Mouse (Mus musculus) spleen, postnatal 36 days (tissue): Measurements from ENCODE around the gene Ifnl3.
"Not testable (repeated sequence)": the region's sequence is repeated elsewhere in the genome, so short reads cannot be mapped to it uniquely, and the experiment has no call there.

Experiments
- DNase-seq, 2 experiments: peaks; one replicate each; pipeline ENCODE4 v3.0.0; 2022; ENCODE audit warnings: low spot score in 2 of 2, mixed read lengths in 1 of 2

The Ifnl3 gene

DNA sequence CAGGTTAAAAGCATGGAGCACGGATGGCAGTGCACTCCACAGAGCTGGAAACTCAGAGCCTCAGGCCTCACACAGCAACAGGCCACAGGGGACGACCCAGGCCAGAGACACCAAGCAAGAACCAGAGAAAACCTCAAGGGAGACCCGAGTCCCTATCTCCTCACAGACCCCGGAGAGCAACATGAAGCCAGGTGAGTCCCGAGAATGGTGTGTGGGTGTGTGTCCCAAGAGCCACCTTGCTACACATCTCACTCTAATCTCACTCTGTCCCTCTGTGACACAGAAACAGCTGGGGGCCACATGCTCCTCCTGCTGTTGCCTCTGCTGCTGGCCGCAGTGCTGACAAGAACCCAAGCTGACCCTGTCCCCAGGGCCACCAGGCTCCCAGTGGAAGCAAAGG lies at the start of gene Ifnl3:
Gene Ifnl3, plus strand, starts transcription at position 301 of the 400 bp plus-strand sequence.
- not testable (repeated sequence) for DNase-seq

DNA sequence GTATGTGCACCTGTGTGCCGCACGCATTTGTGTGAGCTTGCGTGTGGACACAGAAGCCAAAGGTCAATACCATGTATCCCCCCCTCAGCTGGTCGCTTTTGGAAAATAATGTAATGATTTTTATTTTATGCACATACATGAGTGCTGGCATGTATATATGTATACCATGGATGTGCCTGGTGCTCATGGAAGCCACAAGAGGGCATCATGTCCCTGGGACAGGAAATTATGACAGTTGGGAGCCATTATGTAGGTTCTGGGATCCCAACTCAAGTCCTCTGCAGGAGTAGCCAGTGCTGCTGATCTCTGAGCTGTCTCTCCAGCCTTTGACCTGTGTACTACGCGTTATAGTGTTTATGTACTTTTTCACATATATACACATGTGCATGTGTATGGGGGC lies 46.4 kb upstream of the Ifnl3 start:
- no peak for DNase-seq

DNA sequence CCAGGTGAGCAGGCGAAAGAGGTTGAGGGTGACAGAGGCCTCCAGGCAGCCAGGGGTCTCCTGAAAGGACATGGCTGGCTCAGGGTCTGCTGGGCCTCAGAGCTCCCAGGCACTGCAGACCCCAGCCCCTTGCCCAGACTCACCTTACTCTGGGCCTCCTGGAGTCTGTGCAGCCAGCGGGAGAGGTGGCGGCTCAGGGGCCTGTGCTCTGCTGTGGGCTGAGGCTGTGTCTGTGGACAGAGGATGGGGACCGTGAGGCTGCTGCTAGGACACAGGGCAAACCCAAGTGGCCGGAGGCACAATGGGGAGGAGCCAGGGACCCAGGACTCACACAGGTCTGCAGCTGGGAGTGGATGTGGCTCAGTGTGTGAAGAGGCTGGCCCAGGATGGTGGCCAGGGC lies 45.3 kb upstream of the Ifnl3 start:
- DNase-seq: no peak

DNA sequence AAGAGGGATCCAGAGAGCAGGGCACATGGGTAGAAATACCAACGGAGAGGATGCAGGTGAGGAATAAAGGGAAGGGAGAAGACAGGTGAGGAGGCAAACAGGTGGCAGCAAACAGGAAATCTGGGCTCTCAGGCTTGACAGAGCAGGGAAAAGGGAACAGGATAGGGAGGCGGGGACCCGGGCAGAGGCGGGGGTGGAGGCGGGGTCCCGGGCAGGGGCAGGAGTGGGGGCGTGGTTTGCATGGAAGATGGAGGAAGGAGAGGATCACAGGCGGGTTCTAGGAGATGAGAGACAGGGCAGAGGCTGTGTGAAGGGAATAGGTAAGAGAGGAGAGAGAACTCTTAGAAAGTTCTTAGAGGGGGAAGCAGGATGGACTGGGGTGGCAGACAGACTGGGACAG lies 43.8 kb upstream of the Ifnl3 start:
- no peak for DNase-seq

DNA sequence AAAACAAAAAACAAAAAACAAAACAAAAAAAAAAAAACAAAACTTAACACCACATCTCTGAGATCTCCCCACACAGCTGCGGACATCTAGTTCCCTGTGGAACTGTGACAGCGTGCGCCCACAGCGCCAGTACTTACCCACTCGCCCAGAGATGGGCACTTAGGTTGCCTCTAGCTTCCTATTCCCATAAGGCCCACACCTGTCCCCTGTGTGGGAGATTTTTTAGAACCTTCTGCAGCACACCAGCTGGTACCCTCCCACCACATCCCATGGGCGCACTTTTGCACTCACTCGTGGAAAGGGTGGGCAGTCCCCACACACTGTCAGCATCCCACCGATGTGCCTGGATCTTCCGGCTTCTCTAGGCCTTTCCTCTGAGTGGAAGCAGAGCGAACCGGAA lies 39.8 kb upstream of the Ifnl3 start:
- DNase-seq: no peak

DNA sequence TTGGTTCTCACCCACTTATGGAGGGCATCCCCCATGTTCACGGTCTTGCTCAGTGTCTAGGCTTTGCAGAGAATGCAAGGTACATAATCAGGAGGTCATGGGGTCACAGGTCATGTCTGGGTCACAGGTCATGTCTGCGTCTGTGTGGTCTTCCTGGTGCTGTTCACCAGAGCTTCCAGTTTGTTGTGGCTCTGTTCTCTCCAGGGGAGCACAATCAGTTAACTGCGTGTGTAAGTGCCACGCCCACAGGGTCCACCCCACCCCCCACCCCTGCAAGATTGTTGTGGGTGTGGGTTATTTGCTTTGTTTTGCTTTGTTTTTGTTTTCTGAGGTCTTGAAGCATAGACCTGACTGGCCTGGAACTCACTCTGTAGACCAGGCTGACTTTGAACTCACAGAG lies 38.4 kb upstream of the Ifnl3 start:
- DNase-seq: no peak

DNA sequence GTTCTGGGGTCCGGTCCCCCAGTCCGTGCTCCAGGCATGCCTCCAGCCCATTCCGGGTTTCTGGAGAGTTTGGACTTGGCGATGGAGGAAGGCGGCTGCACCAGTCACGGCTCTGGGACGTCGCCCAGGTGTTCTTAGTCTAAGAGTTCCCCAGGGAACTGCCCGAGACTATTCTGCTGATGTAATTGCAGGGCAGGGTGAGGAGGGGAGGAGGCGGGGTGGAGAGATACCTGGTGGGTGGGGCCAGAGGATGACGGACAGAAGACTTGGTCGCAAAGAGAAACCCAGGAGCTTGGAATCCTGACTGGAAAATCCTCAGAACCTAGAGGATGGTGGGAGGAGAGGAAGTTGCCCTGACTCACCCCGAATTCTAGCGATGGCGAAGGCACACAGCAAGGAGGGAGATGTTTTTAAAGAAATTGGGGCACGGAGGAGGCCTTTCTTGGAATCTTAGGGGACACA lies 34.6 kb upstream of the Ifnl3 start:
- DNase-seq: no peak

DNA sequence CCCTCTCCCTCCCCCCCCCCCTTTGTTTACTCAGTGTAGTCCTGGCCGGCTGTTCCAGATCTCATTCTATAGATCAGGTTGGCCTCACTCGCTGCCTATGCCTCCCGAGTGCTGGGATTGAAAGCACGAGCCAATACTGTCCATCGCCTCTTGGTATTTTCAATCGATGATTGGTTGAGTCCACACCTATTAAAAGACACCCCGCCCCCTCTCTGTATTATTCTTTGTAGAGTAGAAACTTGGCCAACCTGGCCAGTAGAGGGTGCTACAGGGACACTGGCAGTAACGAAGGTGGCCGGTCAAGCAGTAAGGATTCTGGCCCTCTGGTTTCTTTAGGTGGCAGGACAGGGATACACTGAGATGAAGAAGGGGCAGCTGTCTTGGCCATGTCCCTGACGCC lies 32.2 kb upstream of the Ifnl3 start:
- DNase-seq: peak; percentile 56 to 62

DNA sequence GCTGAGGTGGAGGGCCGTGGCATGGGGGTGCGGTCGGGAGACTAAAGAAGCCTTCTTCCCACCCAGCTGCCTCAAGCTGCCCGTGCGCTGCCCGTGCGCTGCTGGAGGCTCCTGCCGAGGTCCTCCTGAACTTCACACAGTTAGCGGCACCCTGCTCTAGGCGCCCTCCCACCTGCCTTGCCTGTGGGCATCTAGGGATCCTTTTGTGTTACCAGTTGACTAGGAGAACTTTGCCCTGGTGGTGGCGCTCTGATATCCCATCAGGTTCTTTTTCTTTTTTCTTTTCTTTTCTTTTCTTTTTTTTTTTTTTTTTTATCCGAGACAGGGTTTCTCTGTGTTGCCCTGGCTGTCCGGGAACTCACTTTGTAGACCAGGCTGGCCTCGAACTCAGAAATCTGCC lies 31.7 kb upstream of the Ifnl3 start:
- DNase-seq: no peak

DNA sequence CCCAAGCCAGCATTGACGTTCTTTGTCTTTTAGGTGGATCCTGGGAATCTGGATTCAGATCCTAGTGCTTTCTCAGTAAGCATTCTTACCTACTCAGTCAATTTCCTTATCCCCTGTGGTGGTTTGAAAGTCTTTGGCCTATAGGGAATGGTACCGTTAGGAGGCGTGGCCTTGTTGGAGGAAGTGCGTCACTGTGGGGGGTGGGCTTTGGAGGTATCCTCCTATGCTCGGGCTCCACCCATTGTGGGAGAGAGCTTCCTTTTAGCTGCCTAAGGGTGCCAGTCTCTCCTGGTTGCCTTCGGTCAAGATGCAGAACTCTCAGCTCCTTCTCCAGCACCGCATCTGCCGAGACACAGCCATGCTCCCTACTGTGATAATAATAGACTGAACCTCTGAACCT lies 30.3 kb upstream of the Ifnl3 start:
- no peak for DNase-seq

DNA sequence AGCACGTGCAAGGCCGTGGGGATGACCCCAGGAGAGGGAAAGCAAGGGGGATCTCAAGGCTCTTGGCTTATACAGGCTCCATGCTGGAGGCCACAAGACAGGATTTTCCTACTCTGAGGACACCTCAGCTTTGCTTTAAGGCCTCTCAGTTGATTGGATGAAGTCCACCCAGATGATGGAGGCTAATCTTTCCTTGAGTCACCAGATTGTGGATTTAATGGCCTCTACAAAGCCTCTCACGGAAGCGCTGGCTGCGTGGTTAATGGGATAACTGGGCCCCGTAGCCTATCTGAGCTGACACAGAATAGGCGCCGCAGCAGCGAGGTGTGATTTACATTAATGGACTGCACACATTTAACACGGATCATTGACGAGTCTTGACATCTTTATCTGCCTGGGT lies 27.2 kb upstream of the Ifnl3 start:
- no peak for DNase-seq

DNA sequence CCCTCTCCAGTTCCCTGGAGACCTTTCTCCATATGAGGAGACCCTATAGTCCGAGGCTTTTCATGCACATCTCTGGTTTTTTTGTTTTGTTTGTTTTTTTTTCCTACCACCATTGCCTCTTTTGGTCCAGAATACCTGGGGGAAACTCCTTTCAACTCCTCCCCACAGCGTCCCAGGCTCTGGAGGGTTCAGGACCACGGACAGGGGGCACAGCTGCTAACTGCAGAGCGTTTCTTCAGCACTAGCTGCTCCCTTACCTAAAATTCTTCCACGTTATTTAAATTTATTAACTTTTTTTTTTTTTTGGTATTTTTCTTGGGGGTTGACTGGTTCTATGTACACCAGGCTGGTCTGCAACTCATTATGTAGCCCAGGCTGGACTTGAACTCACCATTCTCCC lies 17.1 kb upstream of the Ifnl3 start:
- no peak for DNase-seq

DNA sequence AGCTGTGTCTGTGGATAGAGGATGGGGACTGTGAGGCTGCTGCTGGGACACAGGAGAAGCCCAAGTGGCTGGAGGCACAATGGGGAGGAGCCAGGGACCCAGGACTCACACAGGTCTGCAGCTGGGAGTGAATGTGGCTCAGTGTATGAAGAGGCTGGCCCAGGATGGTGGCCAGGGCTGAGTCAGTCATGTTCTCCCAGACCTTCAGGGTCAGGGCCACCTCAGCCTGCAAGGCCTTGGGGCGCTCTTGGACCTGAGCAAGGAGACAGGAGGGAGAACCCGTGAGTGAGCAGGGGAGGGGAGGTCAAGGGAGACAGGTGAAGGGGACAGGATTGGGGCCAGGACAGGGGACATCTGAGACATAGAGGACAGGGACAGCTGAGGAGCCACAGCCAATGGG lies 13.5 kb upstream of the Ifnl3 start:
- DNase-seq: not testable (repeated sequence)

DNA sequence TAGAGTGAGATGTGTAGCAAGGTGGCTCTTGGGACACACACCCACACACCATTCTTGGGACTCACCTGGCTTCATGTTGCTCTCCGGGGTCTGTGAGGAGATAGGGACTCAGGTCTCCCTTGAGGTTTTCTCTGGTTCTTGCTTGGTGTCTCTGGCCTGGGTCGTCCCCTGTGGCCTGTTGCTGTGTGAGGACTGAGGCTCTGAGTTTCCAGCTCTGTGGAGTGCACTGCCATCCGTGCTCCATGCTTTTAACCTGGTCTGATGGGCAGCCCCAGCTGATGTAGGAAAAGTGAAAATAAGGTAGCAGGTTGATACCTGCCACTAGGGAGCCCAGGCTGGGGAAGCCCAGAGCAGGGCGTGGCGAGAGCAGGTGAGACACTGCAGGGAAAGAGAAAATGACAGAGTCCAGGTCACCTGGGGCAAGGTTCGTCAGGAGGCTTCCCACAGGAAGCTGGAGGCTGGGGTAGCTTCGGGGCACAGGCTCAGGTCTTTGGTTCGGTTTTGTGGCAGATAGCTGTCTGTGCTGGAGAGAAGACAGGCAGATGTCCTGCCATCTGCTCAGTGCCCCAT lies 12.1 kb upstream of the Ifnl3 start, which contains the start of gene Ifnl2:
Gene Ifnl2, minus strand, starts transcription at position 51 of the 570 bp plus-strand sequence.
- not testable (repeated sequence) for DNase-seq

DNA sequence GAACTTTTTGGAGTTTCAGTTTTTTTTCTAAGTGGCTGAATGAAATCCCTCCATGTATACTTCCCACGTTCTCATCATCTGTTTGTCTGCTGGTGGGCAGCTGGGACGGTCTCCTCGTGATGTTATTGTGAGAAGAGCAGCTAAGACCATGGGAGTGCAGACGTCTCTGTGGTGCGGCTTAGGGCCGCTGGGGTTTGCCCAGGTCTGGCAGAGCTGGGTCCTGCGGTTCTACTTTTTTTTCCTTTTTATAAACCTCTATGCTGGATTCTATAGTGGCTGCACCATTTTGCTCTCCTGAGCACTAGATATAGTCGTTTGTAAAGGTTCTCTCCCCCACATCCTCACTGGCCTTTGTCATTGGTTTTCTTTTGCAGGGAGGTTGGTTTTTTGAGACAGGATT lies 11.2 kb upstream of the Ifnl3 start:
- DNase-seq: no peak

DNA sequence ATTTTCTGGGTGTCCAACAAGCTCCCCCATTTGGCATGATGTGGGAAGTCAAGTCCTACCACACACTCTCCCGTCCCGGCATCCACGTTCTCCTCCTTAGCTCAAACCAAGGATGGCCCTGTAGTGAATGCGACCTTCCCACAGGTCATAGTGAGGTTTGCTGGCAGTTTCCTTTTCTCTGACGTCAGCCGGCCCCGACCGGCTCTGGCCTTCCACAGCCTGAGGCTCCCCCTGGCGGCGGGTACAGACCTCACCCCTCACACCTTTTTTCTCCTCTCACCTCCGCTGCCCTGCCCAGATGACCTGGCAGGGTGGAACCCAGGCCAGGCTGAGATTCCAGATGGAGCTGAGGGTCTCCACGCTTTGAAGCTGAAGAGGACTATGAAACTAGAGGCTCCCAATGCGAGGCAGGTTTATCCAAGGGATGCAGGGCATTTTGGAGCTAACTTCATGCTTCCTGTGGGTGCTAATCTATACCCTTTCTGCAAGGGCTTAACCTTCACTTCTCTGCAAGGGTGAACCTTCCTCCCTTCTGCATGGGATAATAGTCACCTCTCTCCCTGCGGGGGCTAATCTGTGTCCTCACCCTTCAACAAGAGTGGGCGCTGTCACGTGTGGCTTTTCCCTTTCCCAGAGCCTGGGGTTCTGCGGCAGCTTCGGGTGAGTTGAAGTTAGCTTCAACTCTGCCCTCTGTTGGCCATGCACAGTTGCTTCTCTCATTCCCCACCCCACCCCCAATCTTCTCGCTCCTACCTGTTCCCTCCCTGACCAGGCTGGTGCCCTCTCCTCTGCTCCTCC lies 5.5 kb downstream of the Ifnl3 start:
- peak; percentile 82 to 85 for DNase-seq

DNA sequence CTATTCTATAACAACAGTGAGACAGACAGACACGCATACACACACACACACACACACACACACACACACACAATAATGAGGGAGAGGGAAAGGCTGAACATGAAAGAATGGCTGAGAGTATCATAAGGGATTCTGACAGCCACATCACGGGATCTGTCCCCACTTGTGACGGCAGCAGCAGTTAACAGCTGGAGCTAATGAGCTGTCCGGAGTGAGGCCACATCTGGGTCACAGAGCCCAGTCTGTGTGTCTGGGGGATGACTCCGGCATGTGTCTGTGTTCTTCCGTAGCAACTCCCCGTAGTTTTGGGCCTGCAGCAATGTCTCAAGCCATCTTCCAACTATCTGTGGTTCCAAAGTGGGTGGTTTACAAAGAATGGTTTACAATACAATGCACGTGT lies 9.4 kb downstream of the Ifnl3 start:
- no peak for DNase-seq

DNA sequence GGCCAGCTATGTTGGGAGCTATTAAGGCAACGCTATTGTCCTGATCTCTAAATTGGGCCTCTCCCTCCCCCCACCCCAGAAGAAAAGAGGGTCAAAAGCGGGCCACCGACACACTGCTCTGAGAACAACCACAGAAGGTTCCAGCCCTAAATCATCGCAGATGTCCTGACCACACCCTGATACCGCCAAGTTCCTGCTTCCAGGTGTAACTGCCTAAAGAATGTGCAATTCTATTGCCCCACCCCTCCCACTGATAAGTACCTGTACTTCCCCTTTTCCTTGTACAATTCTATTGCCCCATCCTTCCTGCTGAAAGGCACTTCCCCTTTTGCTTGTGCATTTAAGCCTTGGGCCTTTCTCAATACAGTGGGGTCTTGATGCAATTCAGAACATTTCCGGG lies 16.2 kb downstream of the Ifnl3 start:
- DNase-seq: not testable (repeated sequence)

DNA sequence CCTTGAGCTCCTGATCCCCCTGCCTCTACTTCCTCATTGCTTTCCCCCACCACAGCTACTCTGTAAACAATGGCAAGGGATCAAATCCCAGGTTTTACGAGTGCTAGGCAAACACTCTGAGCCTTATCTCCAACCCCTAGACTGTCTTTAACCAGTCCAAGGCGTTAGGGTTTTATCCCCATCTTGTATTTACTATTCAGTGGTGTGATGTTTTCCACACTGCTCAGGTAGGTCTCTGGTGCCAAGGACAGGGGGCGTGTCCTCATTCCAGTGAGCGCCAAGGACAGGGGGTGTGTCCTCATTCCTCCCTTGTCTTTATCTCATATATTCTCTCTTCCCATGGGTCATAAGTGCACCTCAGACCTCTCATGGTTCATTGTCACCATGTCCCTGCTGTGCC lies 17.9 kb downstream of the Ifnl3 start, which contains the start of gene Sycn:
Gene Sycn, plus strand, starts transcription at position 360 of the 400 bp plus-strand sequence.
- no peak for DNase-seq

DNA sequence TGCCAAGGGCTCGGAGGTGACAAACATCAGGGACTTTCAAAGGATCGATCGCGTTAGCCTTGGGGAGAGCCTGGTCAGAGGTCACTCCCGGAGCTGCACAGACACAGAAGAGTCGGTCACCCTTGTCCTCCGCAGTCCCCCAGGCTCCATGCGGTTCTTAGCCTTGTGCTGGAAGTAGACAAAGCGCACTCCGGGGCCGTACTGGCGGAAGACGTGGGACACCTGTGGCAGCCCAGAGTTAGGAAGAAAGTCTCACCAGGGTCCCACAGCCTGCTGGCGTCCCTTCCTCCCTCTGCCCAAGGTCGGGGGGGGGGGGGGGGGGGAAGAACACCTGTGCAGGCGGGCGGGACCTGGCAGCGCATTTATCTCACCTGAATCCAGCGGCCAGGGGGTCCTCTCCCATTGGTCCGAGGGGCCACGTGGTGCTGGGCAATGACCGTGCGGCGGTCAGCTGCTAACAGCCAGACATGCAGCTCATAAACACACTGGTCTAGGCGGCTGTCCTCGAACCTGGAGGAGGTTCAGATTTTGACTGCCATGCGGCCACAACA lies 21.5 kb downstream of the Ifnl3 start:
- no peak for DNase-seq

DNA sequence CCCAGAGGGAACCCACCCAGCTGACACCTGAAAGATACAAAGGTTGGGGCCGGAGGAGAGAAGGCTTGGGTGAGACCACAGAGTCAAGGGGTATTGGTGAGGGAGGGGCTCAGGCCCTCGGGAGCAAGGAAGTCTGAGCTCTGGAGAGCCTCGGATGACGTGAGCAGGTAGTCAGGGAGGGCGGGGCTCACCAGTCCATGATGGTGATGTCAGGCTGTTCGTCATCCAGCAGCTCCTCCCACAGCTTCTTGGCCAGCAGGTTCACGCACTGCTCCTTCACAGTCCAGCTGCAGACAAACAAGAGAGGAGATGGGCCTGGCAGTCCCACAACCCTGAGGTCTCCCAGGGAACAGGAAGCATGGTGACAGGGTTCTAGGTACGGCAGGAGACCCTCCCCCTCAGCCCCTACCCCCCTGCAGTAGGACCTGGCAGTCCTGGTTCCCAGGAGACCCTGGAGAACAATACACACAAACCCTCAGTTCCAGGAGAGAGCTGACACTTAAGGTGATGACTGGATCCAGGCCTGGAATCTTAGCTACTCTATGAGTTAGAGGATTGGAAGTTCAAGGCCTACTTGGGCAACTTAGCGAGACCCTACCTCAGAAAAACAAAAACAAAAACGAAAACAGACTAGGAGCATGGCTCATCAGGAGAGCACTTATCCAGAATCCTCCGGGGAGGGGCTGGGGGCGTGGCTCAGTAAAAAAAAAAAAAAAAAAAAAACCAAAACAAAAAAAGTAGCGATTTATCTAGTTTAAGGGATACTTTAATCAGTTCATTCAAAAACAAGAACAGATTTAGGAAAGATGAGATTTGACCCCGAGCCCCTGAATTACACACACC lies 22.6 kb downstream of the Ifnl3 start:
- DNase-seq: no peak

DNA sequence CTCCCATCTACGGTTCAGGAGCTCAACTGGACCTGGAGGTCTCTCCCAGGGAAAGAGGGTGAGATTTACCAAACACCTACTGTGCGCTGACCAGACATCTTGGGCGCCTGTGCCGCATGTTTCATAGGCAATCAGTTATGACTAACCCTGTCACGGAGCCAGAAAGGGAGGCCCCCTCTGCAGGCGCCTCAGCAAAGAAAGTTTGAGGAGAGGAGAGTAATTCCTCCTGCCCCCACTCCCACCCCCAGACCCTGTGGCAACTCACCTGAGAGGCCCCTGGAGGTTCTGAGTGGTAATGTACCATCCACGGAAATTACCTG lies 23.2 kb downstream of the Ifnl3 start:
- DNase-seq: no peak
